Comparison of ENCODE assay signal across 30 mouse cellular contexts in genomic region chr8:93981679-93982215, GRCm38 (mm10). TPM values are rescaled to one million over a fixed set of nuclear protein-coding genes. Genes with fewer than 3 reads are reported as not detected.
A peak's percentile ranks its signal among the peaks of the same experiment; 100 is the strongest.
DNase-seq lines count a peak whose midpoint lies in the region; ATAC-seq and TF ChIP-seq lines count a peak whose summit lies in the region.
"Had no signal": no experiment of that assay in that cellular context is flagged by ENCODE, and none has a peak within 500 bp of the region (broad histone marks: within the 10 kb centered on the region; RNA-seq: fewer than 3 reads in every experiment).

No protein-coding gene starts in this region.

- H3K27me3 ChIP-seq in stomach, postnatal 0 days (ENCODE audit: control insufficient read depth, insufficient read depth, low read length): no peaks in the 10 kb centered on the region
- H3K27me3 ChIP-seq: embryonic facial prominence, embryonic 12.5 days; embryonic facial prominence, embryonic 15.5 days; forebrain, embryonic 13.5 days; hindbrain, embryonic 13.5 days; intestine, embryonic 15.5 days had no signal

- no peak overlapping the region for H3K4me3 ChIP-seq in embryonic fibroblast, embryonic 13.5 days (ENCODE audit: insufficient read depth, low read length)
- no peak overlapping the region for H3K4me3 ChIP-seq in stomach, postnatal 0 days (ENCODE audit: low read depth, low read length)
- H3K4me3 ChIP-seq: embryonic facial prominence, embryonic 12.5 days; embryonic facial prominence, embryonic 15.5 days; erythroblast, embryonic 14.5 days; forebrain, embryonic 13.5 days; hindbrain, embryonic 10.5 days; hindbrain, embryonic 13.5 days; intestine, embryonic 15.5 days had no signal

- no peak for TF ChIP-seq POLR2A in embryonic fibroblast, embryonic 13.5 days (IDR thresholded peaks at IDR 0.05; ENCODE audit: low read depth, low read length)

- no peaks in the 10 kb centered on the region for H3K9me3 ChIP-seq in stomach, postnatal 0 days (ENCODE audit: control insufficient read depth, low read length)
- H3K9me3 ChIP-seq: embryonic facial prominence, embryonic 12.5 days; embryonic facial prominence, embryonic 15.5 days; forebrain, embryonic 13.5 days; hindbrain, embryonic 10.5 days; hindbrain, embryonic 13.5 days; intestine, embryonic 15.5 days had no signal

- no peak overlapping the region for H3K9ac ChIP-seq in stomach, postnatal 0 days (ENCODE audit: low read length)
- H3K9ac ChIP-seq: embryonic facial prominence, embryonic 12.5 days; embryonic facial prominence, embryonic 15.5 days; forebrain, embryonic 13.5 days; forebrain, postnatal 0 days; hindbrain, embryonic 13.5 days; intestine, embryonic 15.5 days had no signal

- peaks cover 8% of the 10 kb centered on the region; the same call in 1 of the 2 replicates for H3K4me1 ChIP-seq in embryonic fibroblast, embryonic 13.5 days (ENCODE audit: control insufficient read depth, insufficient read depth, low read length)
- H3K4me1 ChIP-seq in stomach, postnatal 0 days (replicated peaks; ENCODE audit: control insufficient read depth, insufficient read depth): no peaks in the 10 kb centered on the region
- H3K4me1 ChIP-seq: embryonic facial prominence, embryonic 12.5 days; embryonic facial prominence, embryonic 15.5 days; forebrain, embryonic 13.5 days; hindbrain, embryonic 10.5 days; hindbrain, embryonic 13.5 days; intestine, embryonic 15.5 days had no signal

- TF ChIP-seq EP300 in stomach, postnatal 0 days (optimal IDR thresholded peaks at IDR 0.05): no peak

- WGBS in stomach, postnatal 0 days: 71% methylated on average over 5 of the region's 5 CpGs

- peak overlapping the region; percentile 27; the same call in 1 of the 2 replicates for H3K27ac ChIP-seq in embryonic fibroblast, embryonic 13.5 days (ENCODE audit: insufficient read depth, low read length)
- no peak overlapping the region for H3K27ac ChIP-seq in stomach, postnatal 0 days (replicated peaks)
- H3K27ac ChIP-seq: embryonic facial prominence, embryonic 12.5 days; embryonic facial prominence, embryonic 15.5 days; forebrain, embryonic 13.5 days; hindbrain, embryonic 10.5 days; hindbrain, embryonic 13.5 days; intestine, embryonic 15.5 days had no signal

- H3K4me2 ChIP-seq in stomach, postnatal 0 days (replicated peaks; ENCODE audit: low read depth): no peak overlapping the region
- H3K4me2 ChIP-seq: embryonic facial prominence, embryonic 12.5 days; embryonic facial prominence, embryonic 15.5 days; forebrain, embryonic 13.5 days; heart, embryonic 11.5 days; hindbrain, embryonic 13.5 days; intestine, embryonic 15.5 days had no signal

- H3K36me3 ChIP-seq in stomach, postnatal 0 days (ENCODE audit: control insufficient read depth, insufficient read depth, low read length): peaks cover 27% of the 10 kb centered on the region

- 0 out of 2 replicates have a peak, but pooled peaks have one; percentile 38 for ATAC-seq in frontal cortex, adult (ENCODE audit: low TSS enrichment)
- no peak for ATAC-seq in stomach, postnatal 0 days (ENCODE audit: low FRiP score, low TSS enrichment)
- ATAC-seq: activated CD4-positive, CD25-positive, alpha-beta regulatory T cell, adult 4 months; forebrain, embryonic 13.5 days; forebrain, postnatal 0 days; hindbrain, embryonic 16.5 days; intestine, embryonic 15.5 days had no signal

- no peak for TF ChIP-seq CTCF in embryonic fibroblast, embryonic 13.5 days (IDR thresholded peaks at IDR 0.05; ENCODE audit: borderline replicate concordance, insufficient read depth, low read length)
- TF ChIP-seq CTCF in stomach, postnatal 0 days (IDR thresholded peaks at IDR 0.05; ENCODE audit: low read depth): no peak

- DNase-seq in frontal cortex, postnatal 10 days (ENCODE audit: low spot score in 2 of 2): no peak
- peak; percentile 76 for DNase-seq in 3T3-L1 (ENCODE audit: low read depth, low spot score)
- DNase-seq in Muller cell, postnatal 12 days (ENCODE audit: inconsistent ontology term): peak; percentile 30
- DNase-seq in stomach, postnatal 0 days (ENCODE audit: low spot score): no peak
- no peak for DNase-seq in cerebellum, postnatal 36 days
- DNase-seq in T-cell, adult 2 months (ENCODE audit: low spot score): no peak
- DNase-seq: adrenal gland, adult 8-10 months; adrenal gland, postnatal 25 days; cerebellum, adult 18-20 months; cerebellum, adult 9-10 months; cerebellum, postnatal 14 days; forebrain, postnatal 0 days; gastrocnemius, postnatal 10 days; gastrocnemius, postnatal 36 days; heart, adult 18-20 months; heart, postnatal 36 days; kidney, adult 11 months; kidney, adult 8-10 months had no signal

RNA-seq across cellular contexts. Expression of gene Amfr, which starts 30.9 kb away (rescaled TPM):
- 91.0 and 96.3 TPM in 2 replicates for polyA plus RNA-seq in embryonic fibroblast, embryonic 13.5 days (2011; ENCODE audit: insufficient read length, low read depth, missing spikeins)
- 42.6 and 46.5 TPM in 2 replicates for polyA plus RNA-seq in stomach, postnatal 0 days (2015; fragmentation: Nextera tagmentation; extraction: Ambion mirVana)

RNA-seq across cellular contexts. Expression of gene Nudt21, which starts 55.1 kb away (rescaled TPM):
- 108 and 120 TPM in 2 replicates for polyA plus RNA-seq in embryonic fibroblast, embryonic 13.5 days (2011; ENCODE audit: insufficient read length, low read depth, missing spikeins)
- 60.2 and 68.5 TPM in 2 replicates for polyA plus RNA-seq in stomach, postnatal 0 days (2015; fragmentation: Nextera tagmentation; extraction: Ambion mirVana)

RNA-seq across cellular contexts. Expression of gene Ogfod1, which starts 55.3 kb away (rescaled TPM):
- 23.1 and 27.8 TPM in 2 replicates for polyA plus RNA-seq in embryonic fibroblast, embryonic 13.5 days (2011; ENCODE audit: insufficient read length, low read depth, missing spikeins)
- 5.4 and 6.1 TPM in 2 replicates for polyA plus RNA-seq in stomach, postnatal 0 days (2015; fragmentation: Nextera tagmentation; extraction: Ambion mirVana)

Comparison
In these comparisons a context has a peak if more than half of its experiments do, and no peak if none do; other contexts are left out.
1. DNase-seq: peak in 3T3-L1 (single experiment) and Muller cell, postnatal 12 days (single experiment); none in frontal cortex, postnatal 10 days (0 of 2), stomach, postnatal 0 days (single experiment), cerebellum, postnatal 36 days (0 of 2) and T-cell, adult 2 months (single experiment).